Mouse (Mus musculus): Measurements from ENCODE around the gene Cntn5. TPM values are rescaled to one million over a fixed set of nuclear protein-coding genes. Genes with fewer than 3 reads are reported as not detected.
"Not testable (repeated sequence)": the region's sequence is repeated elsewhere in the genome, so short reads cannot be mapped to it uniquely, and the experiment has no call there.

Gene Cntn5
- polyA plus RNA-seq, 1 experiment from 2014 or later: 0.41 TPM

- no peak overlapping the region for H3K4me2 ChIP-seq
- WGBS: 77% methylated on average over 5 of the region's 5 CpGs
- ATAC-seq (ENCODE audit: insufficient read depth, low FRiP score, low read depth): no peak
- H3K4me3 ChIP-seq (replicated peaks): no peak overlapping the region
- no peaks in the 10 kb centered on the region for H3K36me3 ChIP-seq
- H3K9me3 ChIP-seq: no peaks in the 10 kb centered on the region
- H3K9ac ChIP-seq: no peak overlapping the region
- no peaks in the 10 kb centered on the region for H3K4me1 ChIP-seq
- no peak overlapping the region for H3K27ac ChIP-seq
- H3K27me3 ChIP-seq (replicated peaks): no peaks in the 10 kb centered on the region
Measured at GRCm38 (mm10) chr9:10645951-10646350, 258.6 kb downstream of the Cntn5 start.

- H3K9me3 ChIP-seq: no peaks in the 10 kb centered on the region
- no peak overlapping the region for H3K27ac ChIP-seq
- no peak overlapping the region for H3K4me3 ChIP-seq (replicated peaks)
- H3K9ac ChIP-seq: no peak overlapping the region
- 67% methylated on average over 7 of the region's 7 CpGs for WGBS
- H3K27me3 ChIP-seq (replicated peaks): no peaks in the 10 kb centered on the region
- ATAC-seq (ENCODE audit: insufficient read depth, low FRiP score, low read depth): no peak
- no peaks in the 10 kb centered on the region for H3K4me1 ChIP-seq
- no peak overlapping the region for H3K4me2 ChIP-seq
- no peaks in the 10 kb centered on the region for H3K36me3 ChIP-seq
Measured at GRCm38 (mm10) chr9:10645045-10645830, 259.3 kb downstream of the Cntn5 start.

- H3K27me3 ChIP-seq (replicated peaks): no peaks in the 10 kb centered on the region
- no peak for ATAC-seq (ENCODE audit: insufficient read depth, low FRiP score, low read depth)
- no peaks in the 10 kb centered on the region for H3K9me3 ChIP-seq
- no peaks in the 10 kb centered on the region for H3K4me1 ChIP-seq
- WGBS: 62% methylated on average over 5 of the region's 5 CpGs
- no peak overlapping the region for H3K9ac ChIP-seq
- no peaks in the 10 kb centered on the region for H3K36me3 ChIP-seq
- H3K27ac ChIP-seq: no peak overlapping the region
- no peak overlapping the region for H3K4me3 ChIP-seq (replicated peaks)
- no peak overlapping the region for H3K4me2 ChIP-seq
Measured at GRCm38 (mm10) chr9:10618036-10618435, 286.5 kb downstream of the Cntn5 start.

GRCm38 (mm10) chr9:10575346-10576241 is 329.0 kb downstream of the Cntn5 start:
- no peak overlapping the region for H3K27ac ChIP-seq
- 78% methylated on average over 7 of the region's 7 CpGs for WGBS
- no peak for ATAC-seq (ENCODE audit: insufficient read depth, low FRiP score, low read depth)

GRCm38 (mm10) chr9:10569830-10570229 is 334.7 kb downstream of the Cntn5 start:
- Histone ChIP-seq H3K9ac (no peak overlapping the region), H3K4me2 (no peak overlapping the region), H3K36me3 (no peaks in the 10 kb centered on the region), H3K27me3 (replicated peaks) (no peaks in the 10 kb centered on the region), H3K4me1 (no peaks in the 10 kb centered on the region), H3K4me3 (replicated peaks) (no peak overlapping the region), H3K9me3 (no peaks in the 10 kb centered on the region), H3K27ac (no peak overlapping the region)
- ATAC-seq (ENCODE audit: insufficient read depth, low FRiP score, low read depth): no peak

More at GRCm38 (mm10) chr9:10575346-10576241, 329.0 kb downstream of the Cntn5 start:
- no peak overlapping the region for H3K9ac ChIP-seq
- H3K4me1 ChIP-seq: no peaks in the 10 kb centered on the region
- no peak overlapping the region for H3K4me2 ChIP-seq
- no peaks in the 10 kb centered on the region for H3K36me3 ChIP-seq
- no peaks in the 10 kb centered on the region for H3K9me3 ChIP-seq
- no peaks in the 10 kb centered on the region for H3K27me3 ChIP-seq (replicated peaks)
- H3K4me3 ChIP-seq (replicated peaks): no peak overlapping the region

GRCm38 (mm10) chr9:10540877-10541276 is 363.7 kb downstream of the Cntn5 start:
- H3K4me1 ChIP-seq; H3K9ac ChIP-seq; H3K27me3 ChIP-seq (replicated peaks); H3K4me2 ChIP-seq; H3K36me3 ChIP-seq; H3K9me3 ChIP-seq; ATAC-seq (ENCODE audit: insufficient read depth, low FRiP score, low read depth); H3K4me3 ChIP-seq (replicated peaks); H3K27ac ChIP-seq: not testable (repeated sequence)
- 57% methylated on average over 5 of the region's 5 CpGs for WGBS

GRCm38 (mm10) chr9:10532248-10532647 is 372.3 kb downstream of the Cntn5 start:
- Histone ChIP-seq H3K4me3 (replicated peaks) (no peak overlapping the region), H3K4me1 (no peaks in the 10 kb centered on the region), H3K27me3 (replicated peaks) (no peaks in the 10 kb centered on the region), H3K36me3 (no peaks in the 10 kb centered on the region), H3K4me2 (no peak overlapping the region), H3K9me3 (no peaks in the 10 kb centered on the region), H3K27ac (no peak overlapping the region), H3K9ac (no peak overlapping the region)
- ATAC-seq (ENCODE audit: insufficient read depth, low FRiP score, low read depth): no peak
- WGBS: 68% methylated on average over 5 of the region's 5 CpGs

- Histone ChIP-seq H3K27me3 (replicated peaks) (no peaks in the 10 kb centered on the region), H3K9ac (no peak overlapping the region), H3K9me3 (no peaks in the 10 kb centered on the region), H3K27ac (no peak overlapping the region), H3K4me3 (replicated peaks) (no peak overlapping the region), H3K4me2 (no peak overlapping the region), H3K36me3 (no peaks in the 10 kb centered on the region), H3K4me1 (no peaks in the 10 kb centered on the region)
- ATAC-seq (ENCODE audit: insufficient read depth, low FRiP score, low read depth): no peak
- 71% methylated on average over 2 of the region's 2 CpGs for WGBS
Measured at GRCm38 (mm10) chr9:10531087-10531486, 373.5 kb downstream of the Cntn5 start.

- H3K4me3 ChIP-seq (replicated peaks): no peak overlapping the region
- no peak overlapping the region for H3K9ac ChIP-seq
- ATAC-seq (ENCODE audit: insufficient read depth, low FRiP score, low read depth): no peak
- no peaks in the 10 kb centered on the region for H3K4me1 ChIP-seq
- no peaks in the 10 kb centered on the region for H3K27me3 ChIP-seq (replicated peaks)
- 89% methylated on average over 4 of the region's 4 CpGs for WGBS
- no peak overlapping the region for H3K27ac ChIP-seq
- H3K36me3 ChIP-seq: no peaks in the 10 kb centered on the region
- H3K9me3 ChIP-seq: no peaks in the 10 kb centered on the region
- H3K4me2 ChIP-seq: no peak overlapping the region
Measured at GRCm38 (mm10) chr9:10529528-10529927, 375.0 kb downstream of the Cntn5 start.

GRCm38 (mm10) chr9:10529113-10529512 is 375.5 kb downstream of the Cntn5 start:
- no peaks in the 10 kb centered on the region for H3K4me1 ChIP-seq
- 89% methylated on average over 1 of the region's 1 CpGs for WGBS
- no peaks in the 10 kb centered on the region for H3K27me3 ChIP-seq (replicated peaks)
- H3K4me2 ChIP-seq: no peak overlapping the region
- H3K27ac ChIP-seq: no peak overlapping the region
- no peaks in the 10 kb centered on the region for H3K36me3 ChIP-seq
- H3K4me3 ChIP-seq (replicated peaks): no peak overlapping the region
- no peak overlapping the region for H3K9ac ChIP-seq
- no peak for ATAC-seq (ENCODE audit: insufficient read depth, low FRiP score, low read depth)
- no peaks in the 10 kb centered on the region for H3K9me3 ChIP-seq

- Histone ChIP-seq H3K36me3 (no peaks in the 10 kb centered on the region), H3K4me3 (replicated peaks) (no peak overlapping the region), H3K27ac (no peak overlapping the region), H3K9me3 (no peaks in the 10 kb centered on the region), H3K27me3 (replicated peaks) (no peaks in the 10 kb centered on the region), H3K9ac (no peak overlapping the region), H3K4me1 (no peaks in the 10 kb centered on the region), H3K4me2 (no peak overlapping the region)
- 74% methylated on average over 5 of the region's 5 CpGs for WGBS
- no peak for ATAC-seq (ENCODE audit: insufficient read depth, low FRiP score, low read depth)
Measured at GRCm38 (mm10) chr9:10528692-10529091, 375.9 kb downstream of the Cntn5 start.
